Mouse (Mus musculus): ENCODE results near the gene Ksr2. TPM values are rescaled to one million over a fixed set of nuclear protein-coding genes. Genes with fewer than 3 reads are reported as not detected.
A peak's percentile ranks its signal among the peaks of the same experiment; 100 is the strongest.

Ksr2 gene
- polyA plus RNA-seq, 1 experiment from 2014 or later: 2.6 TPM

GRCm38 (mm10) chr5:117629570-117629969 is 215.8 kb downstream of the Ksr2 start:
- no peaks in the 10 kb centered on the region for H3K27me3 ChIP-seq
- no peak overlapping the region for H3K4me2 ChIP-seq (replicated peaks)
- no peaks in the 10 kb centered on the region for H3K36me3 ChIP-seq
- ATAC-seq (ENCODE audit: low FRiP score, low read depth): no peak
- no peak overlapping the region for H3K27ac ChIP-seq (replicated peaks)
- no peaks in the 10 kb centered on the region for H3K9me3 ChIP-seq
- no peak overlapping the region for H3K9ac ChIP-seq (replicated peaks)
- WGBS: 91% methylated on average over 14 of the region's 14 CpGs
- H3K4me3 ChIP-seq: no peak overlapping the region
- H3K4me1 ChIP-seq: peaks cover 5% of the 10 kb centered on the region; the same call in 1 of the 2 replicates

GRCm38 (mm10) chr5:117635211-117635610 is 221.4 kb downstream of the Ksr2 start:
- Histone ChIP-seq H3K27ac (replicated peaks) (no peak overlapping the region), H3K9me3 (no peaks in the 10 kb centered on the region), H3K36me3 (no peaks in the 10 kb centered on the region), H3K4me3 (no peak overlapping the region), H3K4me1 (no peaks in the 10 kb centered on the region), H3K4me2 (replicated peaks) (no peak overlapping the region), H3K27me3 (no peaks in the 10 kb centered on the region), H3K9ac (replicated peaks) (no peak overlapping the region)
- 84% methylated on average over 2 of the region's 2 CpGs for WGBS
- ATAC-seq (ENCODE audit: low FRiP score, low read depth): no peak

GRCm38 (mm10) chr5:117635838-117636237 is 222.0 kb downstream of the Ksr2 start:
- no peak for ATAC-seq (ENCODE audit: low FRiP score, low read depth)
- H3K4me2 ChIP-seq (replicated peaks): no peak overlapping the region
- 87% methylated on average over 5 of the region's 5 CpGs for WGBS

GRCm38 (mm10) chr5:117641585-117641984 is 227.8 kb downstream of the Ksr2 start:
- WGBS: 81% methylated on average over 6 of the region's 6 CpGs
- H3K4me1 ChIP-seq: no peaks in the 10 kb centered on the region

More at GRCm38 (mm10) chr5:117635838-117636237, 222.0 kb downstream of the Ksr2 start:
- Histone ChIP-seq H3K27me3 (no peaks in the 10 kb centered on the region), H3K4me3 (no peak overlapping the region), H3K4me1 (no peaks in the 10 kb centered on the region), H3K9me3 (no peaks in the 10 kb centered on the region), H3K36me3 (no peaks in the 10 kb centered on the region), H3K9ac (replicated peaks) (no peak overlapping the region), H3K27ac (replicated peaks) (no peak overlapping the region)

GRCm38 (mm10) chr5:117651238-117651886 is 237.6 kb downstream of the Ksr2 start:
- no peak overlapping the region for H3K27ac ChIP-seq (replicated peaks)
- no peak for ATAC-seq (ENCODE audit: low FRiP score, low read depth)
- no peaks in the 10 kb centered on the region for H3K4me1 ChIP-seq
- no peaks in the 10 kb centered on the region for H3K36me3 ChIP-seq
- H3K9ac ChIP-seq (replicated peaks): no peak overlapping the region
- WGBS: 83% methylated on average over 14 of the region's 14 CpGs
- H3K27me3 ChIP-seq: no peaks in the 10 kb centered on the region
- H3K9me3 ChIP-seq: no peaks in the 10 kb centered on the region
- no peak overlapping the region for H3K4me3 ChIP-seq
- no peak overlapping the region for H3K4me2 ChIP-seq (replicated peaks)

More at GRCm38 (mm10) chr5:117641585-117641984, 227.8 kb downstream of the Ksr2 start:
- ATAC-seq (ENCODE audit: low FRiP score, low read depth): no peak
- no peak overlapping the region for H3K27ac ChIP-seq (replicated peaks)
- no peaks in the 10 kb centered on the region for H3K36me3 ChIP-seq
- H3K9me3 ChIP-seq: no peaks in the 10 kb centered on the region
- H3K27me3 ChIP-seq: no peaks in the 10 kb centered on the region
- H3K4me2 ChIP-seq (replicated peaks): no peak overlapping the region
- no peak overlapping the region for H3K9ac ChIP-seq (replicated peaks)
- no peak overlapping the region for H3K4me3 ChIP-seq

- Histone ChIP-seq H3K27ac (replicated peaks) (no peak overlapping the region), H3K36me3 (no peaks in the 10 kb centered on the region), H3K9me3 (no peaks in the 10 kb centered on the region), H3K4me1 (no peaks in the 10 kb centered on the region), H3K4me2 (replicated peaks) (no peak overlapping the region), H3K9ac (replicated peaks) (no peak overlapping the region), H3K27me3 (no peaks in the 10 kb centered on the region), H3K4me3 (no peak overlapping the region)
- ATAC-seq (ENCODE audit: low FRiP score, low read depth): no peak
- 27% methylated on average over 6 of the region's 6 CpGs for WGBS
Measured at GRCm38 (mm10) chr5:117658641-117659040, 244.8 kb downstream of the Ksr2 start.

- Histone ChIP-seq H3K9me3 (no peaks in the 10 kb centered on the region), H3K4me1 (no peaks in the 10 kb centered on the region), H3K9ac (replicated peaks) (no peak overlapping the region), H3K36me3 (no peaks in the 10 kb centered on the region), H3K4me3 (no peak overlapping the region), H3K4me2 (replicated peaks) (no peak overlapping the region), H3K27me3 (no peaks in the 10 kb centered on the region), H3K27ac (replicated peaks) (no peak overlapping the region)
- ATAC-seq (ENCODE audit: low FRiP score, low read depth): no peak
- WGBS: 86% methylated on average over 13 of the region's 13 CpGs
Measured at GRCm38 (mm10) chr5:117659596-117659995, 245.8 kb downstream of the Ksr2 start.

GRCm38 (mm10) chr5:117665181-117665580 is 251.4 kb downstream of the Ksr2 start:
- H3K27ac ChIP-seq (replicated peaks): no peak overlapping the region

GRCm38 (mm10) chr5:117667314-117667713 is 253.5 kb downstream of the Ksr2 start:
- H3K9me3 ChIP-seq: no peaks in the 10 kb centered on the region
- no peak overlapping the region for H3K9ac ChIP-seq (replicated peaks)
- H3K4me3 ChIP-seq: no peak overlapping the region
- no peaks in the 10 kb centered on the region for H3K27me3 ChIP-seq
- no peak overlapping the region for H3K27ac ChIP-seq (replicated peaks)
- WGBS: 90% methylated on average over 3 of the region's 4 CpGs
- no peak overlapping the region for H3K4me2 ChIP-seq (replicated peaks)
- H3K4me1 ChIP-seq: peaks cover 8% of the 10 kb centered on the region; the same call in 1 of the 2 replicates
- H3K36me3 ChIP-seq: no peaks in the 10 kb centered on the region
- ATAC-seq (ENCODE audit: low FRiP score, low read depth): no peak

More at GRCm38 (mm10) chr5:117665181-117665580, 251.4 kb downstream of the Ksr2 start:
- Histone ChIP-seq H3K27me3 (no peaks in the 10 kb centered on the region), H3K4me1 (peaks cover 8% of the 10 kb centered on the region; the same call in 1 of the 2 replicates), H3K4me2 (replicated peaks) (no peak overlapping the region), H3K4me3 (no peak overlapping the region), H3K9ac (replicated peaks) (no peak overlapping the region), H3K9me3 (no peaks in the 10 kb centered on the region), H3K36me3 (no peaks in the 10 kb centered on the region)
- 19% methylated on average over 9 of the region's 9 CpGs for WGBS
- ATAC-seq (ENCODE audit: low FRiP score, low read depth): no peak

- Histone ChIP-seq H3K4me1 (peaks cover 8% of the 10 kb centered on the region; the same call in 1 of the 2 replicates), H3K4me3 (no peak overlapping the region), H3K36me3 (no peaks in the 10 kb centered on the region), H3K9me3 (no peaks in the 10 kb centered on the region), H3K27ac (replicated peaks) (no peak overlapping the region), H3K4me2 (replicated peaks) (no peak overlapping the region), H3K27me3 (no peaks in the 10 kb centered on the region), H3K9ac (replicated peaks) (no peak overlapping the region)
- WGBS: 73% methylated on average over 4 of the region's 4 CpGs
- ATAC-seq (ENCODE audit: low FRiP score, low read depth): no peak
Measured at GRCm38 (mm10) chr5:117669265-117669664, 255.5 kb downstream of the Ksr2 start.

- H3K27ac ChIP-seq (replicated peaks): peak overlapping the region; percentile 31; the same call in 1 of the 2 replicates
- WGBS: 82% methylated on average over 7 of the region's 7 CpGs
- no peak overlapping the region for H3K9ac ChIP-seq (replicated peaks)
- no peak overlapping the region for H3K4me2 ChIP-seq (replicated peaks)
- no peaks in the 10 kb centered on the region for H3K9me3 ChIP-seq
- H3K36me3 ChIP-seq: no peaks in the 10 kb centered on the region
- H3K27me3 ChIP-seq: no peaks in the 10 kb centered on the region
- peaks cover 8% of the 10 kb centered on the region; the same call in 1 of the 2 replicates for H3K4me1 ChIP-seq
- H3K4me3 ChIP-seq: no peak overlapping the region
- no peak for ATAC-seq (ENCODE audit: low FRiP score, low read depth)
Measured at GRCm38 (mm10) chr5:117669843-117670242, 256.0 kb downstream of the Ksr2 start.

GRCm38 (mm10) chr5:117671362-117671761 is 257.6 kb downstream of the Ksr2 start:
- H3K4me1 ChIP-seq: 0 out of 2 replicates have a peak, but pooled peaks cover 3% of the 10 kb centered on the region
- no peaks in the 10 kb centered on the region for H3K9me3 ChIP-seq
- no peaks in the 10 kb centered on the region for H3K36me3 ChIP-seq
- no peaks in the 10 kb centered on the region for H3K27me3 ChIP-seq
- no peak overlapping the region for H3K4me3 ChIP-seq
- WGBS: 64% methylated on average over 6 of the region's 6 CpGs
- H3K27ac ChIP-seq (replicated peaks): no peak overlapping the region
- no peak for ATAC-seq (ENCODE audit: low FRiP score, low read depth)
- no peak overlapping the region for H3K4me2 ChIP-seq (replicated peaks)
- H3K9ac ChIP-seq (replicated peaks): no peak overlapping the region

All from midbrain, embryonic 12.5 days (tissue).